Mouse (Mus musculus): ENCODE results near the gene Snx21.

GRCm38 (mm10) chr2:164821060-164821459, 35.4 kb downstream of the Snx21 start:
- TF ChIP-seq POLR2A (IDR thresholded peaks at IDR 0.05; ENCODE audit: control insufficient read depth, low read depth, low read length), result peak; percentile 21; the same call in 1 of the 2 replicates
- TF ChIP-seq CTCF (IDR thresholded peaks at IDR 0.05; ENCODE audit: control insufficient read depth, insufficient read depth, insufficient replicate concordance, low read depth, low read length), result no peak

All from testis, adult 2 months (tissue).